Mouse (Mus musculus) stomach, postnatal 0 days (tissue): ENCODE data around the gene Myo15b.

Source experiments
- CTCF ChIP-seq: IDR thresholded peaks from 2 replicates; pipeline ENCODE4 v1.5.1; 2016; ENCODE audit warnings: antibody characterized with exemption, low read depth, mild to moderate bottlenecking, moderate library complexity
- EP300 ChIP-seq: optimal IDR thresholded peaks from 2 replicates; pipeline ENCODE3; 2016; ENCODE audit warnings: antibody characterized with exemption

GRCm38 (mm10) chr11:115837606-115838345 lies 20.4 kb upstream of the Myo15b start:
- TF ChIP-seq CTCF (no peak), EP300 (no peak)
